Mouse (Mus musculus): Measurements from ENCODE around the gene Wdr90. TPM values are rescaled to one million over a fixed set of nuclear protein-coding genes. Genes with fewer than 3 reads are reported as not detected.
"Not testable (repeated sequence)": the region's sequence is repeated elsewhere in the genome, so short reads cannot be mapped to it uniquely, and the experiment has no call there.

Gene Wdr90
- total RNA-seq, 2 experiments from 2014 or later, result 1.6 to 2.0 TPM

DNA sequence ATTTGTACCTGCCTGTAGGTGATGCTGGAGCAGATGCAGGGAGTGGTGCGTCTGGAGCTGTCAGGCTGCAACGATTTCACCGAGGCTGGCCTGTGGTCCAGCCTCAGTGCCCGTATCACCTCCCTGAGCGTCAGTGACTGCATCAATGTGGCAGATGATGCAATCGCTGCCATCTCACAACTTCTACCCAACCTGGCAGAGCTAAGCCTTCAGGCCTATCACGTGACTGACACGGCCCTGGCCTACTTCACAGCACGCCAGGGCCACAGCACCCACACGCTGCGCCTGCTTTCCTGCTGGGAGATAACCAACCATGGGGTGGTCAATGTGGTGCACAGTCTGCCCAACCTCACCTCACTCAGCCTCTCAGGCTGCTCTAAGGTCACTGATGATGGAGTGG is 43.6 kb downstream of the Wdr90 start:
- peak; percentile 1 for DNase-seq

GRCm38 (mm10) chr17:25813471-25813870 is 47.8 kb downstream of the Wdr90 start:
- peak; percentile 86 for DNase-seq
- intact Hi-C loops (cut with DNase I; ENCODE audit: low total_unique reads), result no loop called here

More for the DNA sequence above, 43.6 kb downstream of the Wdr90 start:
- intact Hi-C loops (cut with DNase I; ENCODE audit: low total_unique reads), result no loop called here

- DNase-seq, result no peak
- intact Hi-C loops (cut with DNase I; ENCODE audit: low total_unique reads), result no loop called here
Measured at GRCm38 (mm10) chr17:25810890-25811289, 50.4 kb downstream of the Wdr90 start.

DNA sequence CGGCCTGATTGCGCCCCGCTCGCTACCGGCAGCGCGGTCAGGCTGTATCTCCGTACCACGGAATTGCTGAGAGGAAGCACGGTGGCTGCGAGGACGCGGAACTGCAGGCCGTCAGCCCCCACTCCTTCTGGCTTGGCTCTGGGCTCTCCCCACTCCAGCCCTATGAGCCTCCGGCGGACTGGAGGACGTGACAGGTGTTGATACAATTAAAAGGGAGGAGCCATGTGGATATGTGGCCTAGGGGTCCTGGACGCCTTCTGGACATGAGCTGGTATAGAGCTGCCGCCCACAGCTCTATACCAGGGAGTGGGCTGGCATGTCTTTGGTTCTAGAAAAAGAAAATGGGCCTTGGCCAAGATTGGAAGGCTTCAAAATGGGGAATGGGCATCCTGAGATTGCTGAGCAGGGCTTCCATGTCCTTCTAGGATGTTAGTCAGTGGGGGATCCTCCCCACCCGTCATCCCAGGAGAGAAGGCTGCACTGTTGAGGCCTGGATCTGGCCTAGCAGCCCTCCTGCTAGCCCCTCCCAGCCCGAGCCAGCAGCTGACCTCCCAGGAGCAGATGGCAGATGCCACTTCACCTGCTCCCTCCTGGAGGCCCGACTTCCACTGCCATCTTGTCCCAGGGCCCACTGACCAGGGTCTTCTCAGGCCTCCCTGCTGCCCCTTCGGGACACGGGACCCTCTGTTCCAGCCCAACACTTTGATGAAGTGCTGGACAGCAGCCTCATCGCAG is 51.5 kb downstream of the Wdr90 start:
- intact Hi-C loops (cut with DNase I; ENCODE audit: low total_unique reads), result no loop called here
- DNase-seq, result no peak

- DNase-seq, result peak; percentile 64
- intact Hi-C loops (cut with DNase I; ENCODE audit: low total_unique reads), result no loop called here
Measured at GRCm38 (mm10) chr17:25808789-25809605, 52.3 kb downstream of the Wdr90 start, which contains the start of gene Fbxl16. Fbxl16 (plus strand) TSS chr17:25809085.

- DNase-seq, result no peak
- intact Hi-C loops (cut with DNase I; ENCODE audit: low total_unique reads), result no loop called here
Measured at GRCm38 (mm10) chr17:25808028-25808427, 53.3 kb downstream of the Wdr90 start.

GRCm38 (mm10) chr17:25807452-25807851 is 53.8 kb downstream of the Wdr90 start:
- intact Hi-C loops (cut with DNase I; ENCODE audit: low total_unique reads); DNase-seq: not testable (repeated sequence)

GRCm38 (mm10) chr17:25806507-25806906 is 54.8 kb downstream of the Wdr90 start:
- intact Hi-C loops (cut with DNase I; ENCODE audit: low total_unique reads), result no loop called here
- DNase-seq, result no peak

DNA sequence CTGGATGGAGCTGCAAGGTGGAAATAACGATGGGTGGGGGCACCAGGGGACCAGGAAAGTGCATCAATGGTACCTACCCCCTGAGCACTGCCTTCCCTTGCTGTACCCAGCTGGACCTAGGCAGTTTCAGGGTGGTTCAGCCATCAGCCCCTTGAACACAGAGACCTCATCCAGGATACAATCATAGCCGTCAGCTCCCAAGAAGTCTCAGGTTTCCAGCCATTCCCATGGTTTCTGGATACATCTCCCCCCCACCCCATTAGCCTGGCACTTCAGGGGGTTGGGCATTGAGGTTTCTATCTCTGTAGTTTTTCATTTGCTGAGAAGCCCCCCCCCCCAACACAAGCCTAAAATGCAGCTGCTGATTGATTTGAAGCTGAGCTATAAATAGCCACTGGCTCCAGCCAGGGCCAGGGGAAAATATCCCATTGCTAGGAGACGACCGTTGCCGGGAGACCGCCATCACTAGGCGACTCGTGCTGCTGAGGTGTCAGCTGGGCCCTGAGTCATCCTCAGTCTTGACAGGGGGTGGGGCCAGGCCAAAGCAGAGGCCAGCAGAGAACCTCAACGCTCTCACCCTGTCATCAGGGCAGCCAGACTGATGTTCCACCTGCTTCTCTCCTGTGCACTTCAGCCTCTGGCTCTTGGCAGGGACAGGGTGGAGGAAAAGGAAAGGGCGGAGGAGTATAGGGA is 58.3 kb downstream of the Wdr90 start:
- intact Hi-C loops (cut with DNase I; ENCODE audit: low total_unique reads), result loop anchor here (2.0 kb wide), 1 partner anchor 30 kb away; the partner anchor contains the start of gene Narfl

DNA sequence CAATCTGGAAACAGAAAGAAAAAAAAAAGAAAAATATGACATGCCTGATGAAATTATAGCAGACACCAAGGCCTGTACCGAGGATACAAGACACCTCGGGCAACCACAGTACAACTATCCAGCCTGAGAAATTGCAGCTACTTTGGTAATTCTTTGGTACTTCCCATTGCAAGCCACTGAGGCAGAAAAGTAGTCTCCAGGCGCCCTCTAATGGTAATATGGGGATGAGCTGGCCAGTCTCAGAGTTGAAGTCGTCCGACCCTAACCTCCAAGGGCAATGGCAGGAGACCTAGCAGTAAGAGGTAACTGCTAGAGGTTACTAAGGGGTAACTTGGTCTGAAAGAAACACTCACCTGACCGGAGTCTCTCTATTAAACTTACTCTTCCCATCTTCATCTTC is 60.3 kb downstream of the Wdr90 start:
- peak; percentile 52 for DNase-seq
- intact Hi-C loops (cut with DNase I; ENCODE audit: low total_unique reads), result no loop called here

More for the DNA sequence above, 58.3 kb downstream of the Wdr90 start:
- DNase-seq, result peak; percentile 70

GRCm38 (mm10) chr17:25796951-25797369 is 64.3 kb downstream of the Wdr90 start, which contains the start of gene Metrn:
Metrn (minus strand) TSS chr17:25797136.
- intact Hi-C loops (cut with DNase I; ENCODE audit: low total_unique reads), result loop anchor here (5.0 kb wide), 1 partner anchor 65 kb away; no protein-coding TSS in a partner anchor
- DNase-seq, result peak; percentile 92

GRCm38 (mm10) chr17:25796211-25796771 is 65.0 kb downstream of the Wdr90 start:
- peak; percentile 63 for DNase-seq
- intact Hi-C loops (cut with DNase I; ENCODE audit: low total_unique reads), result loop anchor here (5.0 kb wide), 1 partner anchor 64 kb away; no protein-coding TSS in a partner anchor

DNA sequence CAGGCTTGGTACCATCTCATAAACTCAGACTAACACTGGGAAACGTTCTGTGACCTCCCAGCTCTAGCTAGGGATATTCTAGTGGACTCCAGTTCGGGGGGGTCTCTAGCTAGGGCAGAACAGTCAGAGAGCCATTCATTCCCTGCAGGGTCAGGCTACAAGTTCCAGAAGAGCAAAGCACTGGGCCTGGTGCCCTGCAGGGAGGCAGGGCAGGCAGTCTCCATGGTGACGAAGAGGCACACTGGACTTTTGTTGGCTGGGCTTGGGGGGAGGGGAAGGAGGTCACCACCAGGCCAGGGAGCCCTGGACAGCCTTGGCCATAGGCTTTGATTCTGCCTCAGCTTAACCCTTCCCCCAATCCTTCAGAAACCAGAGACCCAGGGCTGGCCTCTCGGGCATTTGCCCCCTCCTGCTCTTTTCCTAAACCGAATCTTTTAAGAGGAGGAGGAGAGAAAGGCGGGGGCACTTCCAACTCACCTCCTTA is 65.7 kb downstream of the Wdr90 start, which contains the start of gene AC134908.4:
Gene AC134908.4 (minus strand): TSS at position 51 of the 484 bp plus-strand sequence.
- intact Hi-C loops (cut with DNase I; ENCODE audit: low total_unique reads), result loop anchor here (5.0 kb wide), 1 partner anchor 63 kb away; no protein-coding TSS in a partner anchor
- no peak for DNase-seq

- intact Hi-C loops (cut with DNase I; ENCODE audit: low total_unique reads), result loop anchor here (5.0 kb wide), 1 partner anchor 63 kb away; no protein-coding TSS in a partner anchor
- DNase-seq, result no peak
Measured at GRCm38 (mm10) chr17:25794998-25795397, 66.3 kb downstream of the Wdr90 start.

Small RNA genes within 50 kb of the gene (microRNA-seq; reads per million reads assigned to microRNA genes)
- gene Mir3082, result 0 to 0.50 reads per million in 2 experiments

Other genes starting within 250 kb of the Wdr90 start
- gene Gng13, start 144.3 kb downstream of the Wdr90 start, total RNA-seq (2021), result not detected
- gene Chtf18, start 134.1 kb downstream of the Wdr90 start, total RNA-seq (2021), result 1 to 10 TPM; 1.3 to 2.5 TPM
- 1 to 10 TPM; 3.4 to 3.8 TPM for gene Rpusd1, start 133.8 kb downstream of the Wdr90 start, total RNA-seq (2021)
- gene Mslnl, start 125.5 kb downstream of the Wdr90 start, total RNA-seq (2021), result not detected
- under 1 TPM in 1 of 2 experiments, not detected in 1; 0.74 TPM for gene Msln, start 107.1 kb downstream of the Wdr90 start, total RNA-seq (2021)
- 10 to 100 TPM; 27.7 to 28.8 TPM for gene Narfl, start 87.7 kb downstream of the Wdr90 start, total RNA-seq (2021)
- gene Haghl, start 75.8 kb downstream of the Wdr90 start, total RNA-seq (2021), result 10 to 100 TPM; 13.9 to 16.1 TPM
- not detected for gene Ccdc78, start 74.9 kb downstream of the Wdr90 start, total RNA-seq (2021)
- 10 to 100 TPM; 36.1 to 37.9 TPM for gene Fam173a, start 68.6 kb downstream of the Wdr90 start, total RNA-seq (2021)
- not detected for gene AC134908.4, start 65.8 kb downstream of the Wdr90 start, total RNA-seq (2021)
- 10 to 100 TPM; 46.6 to 60.9 TPM for gene Metrn, start 64.4 kb downstream of the Wdr90 start, total RNA-seq (2021)
- 1 to 10 TPM in 1 of 2 experiments, under 1 TPM in 1; 0.95 to 2.2 TPM for gene Fbxl16, start 52.4 kb downstream of the Wdr90 start, total RNA-seq (2021)
- gene Wdr24, start 37.9 kb downstream of the Wdr90 start, total RNA-seq (2021), result 1 to 10 TPM; 9.1 to 9.2 TPM
- gene Jmjd8, start 32.6 kb downstream of the Wdr90 start, total RNA-seq (2021), result 10 to 100 TPM; 20.3 to 23.6 TPM
- gene Stub1, start 28.1 kb downstream of the Wdr90 start, total RNA-seq (2021), result 10 to 100 TPM; 80.2 to 81.3 TPM
- gene Rhbdl1, start 24.2 kb downstream of the Wdr90 start, total RNA-seq (2021), result 10 to 100 TPM; 11.7 to 12.0 TPM
- 10 to 100 TPM in 1 of 2 experiments, 1 to 10 TPM in 1; 7.5 to 11.0 TPM for gene Gm20683, start 19.7 kb downstream of the Wdr90 start, total RNA-seq (2021)
- 10 to 100 TPM; 38.0 to 47.1 TPM for gene Rhot2, start 16.6 kb downstream of the Wdr90 start, total RNA-seq (2021)
- gene Mcrip2, start 7.3 kb upstream of the Wdr90 start, total RNA-seq (2021), result 10 to 100 TPM; 52.3 to 73.3 TPM
- gene Mettl26, start 13.6 kb upstream of the Wdr90 start, total RNA-seq (2021), result 10 to 100 TPM; 26.1 to 27.7 TPM
- under 1 TPM; 0.49 to 0.55 TPM for gene Wfikkn1, start 19.4 kb upstream of the Wdr90 start, total RNA-seq (2021)
- gene Rab40c, start 58.2 kb upstream of the Wdr90 start, total RNA-seq (2021), result 10 to 100 TPM; 10.1 to 10.3 TPM
- gene Pigq, start 83.4 kb upstream of the Wdr90 start, total RNA-seq (2021), result 10 to 100 TPM; 29.8 to 30.2 TPM
- not detected for gene Nhlrc4, start 83.5 kb upstream of the Wdr90 start, total RNA-seq (2021)
- not detected for gene A930017K11Rik, start 91.1 kb upstream of the Wdr90 start, total RNA-seq (2021)
- gene Capn15, start 124.3 kb upstream of the Wdr90 start, total RNA-seq (2021), result 1 to 10 TPM; 4.3 to 5.9 TPM
- gene Rab11fip3, start 208.1 kb upstream of the Wdr90 start, total RNA-seq (2021), result 10 to 100 TPM; 39.2 to 41.3 TPM
- gene Decr2, start 228.8 kb upstream of the Wdr90 start, total RNA-seq (2021), result 1 to 10 TPM; 4.0 to 4.5 TPM
- gene Nme4, start 234.1 kb upstream of the Wdr90 start, total RNA-seq (2021), result 1 to 10 TPM; 3.0 to 3.9 TPM